Mouse (Mus musculus) bone marrow macrophage, adult 2 months (primary cell): ENCODE data around the gene Jmjd1c.

Experiments
- CTCF ChIP-seq: IDR thresholded peaks from 2 replicates; pipeline ENCODE4 v1.5.1; 2012; ENCODE audit warnings: low read depth, mild to moderate bottlenecking, low read length, moderate library complexity
- POLR2A ChIP-seq: IDR thresholded peaks from 2 replicates; pipeline ENCODE4 v1.6.1; 2012; ENCODE audit warnings: mild to moderate bottlenecking, low read depth, low read length, borderline replicate concordance

GRCm38 (mm10) chr10:67061823-67062222 lies 34.1 kb upstream of the Jmjd1c start:
- TF ChIP-seq POLR2A (no peak), CTCF (no peak)
